Mouse (Mus musculus): ENCODE data around the gene Cldn34c3.
"Not testable (repeated sequence)": the region's sequence is repeated elsewhere in the genome, so short reads cannot be mapped to it uniquely, and the experiment has no call there.

Cldn34c3 gene

DNA sequence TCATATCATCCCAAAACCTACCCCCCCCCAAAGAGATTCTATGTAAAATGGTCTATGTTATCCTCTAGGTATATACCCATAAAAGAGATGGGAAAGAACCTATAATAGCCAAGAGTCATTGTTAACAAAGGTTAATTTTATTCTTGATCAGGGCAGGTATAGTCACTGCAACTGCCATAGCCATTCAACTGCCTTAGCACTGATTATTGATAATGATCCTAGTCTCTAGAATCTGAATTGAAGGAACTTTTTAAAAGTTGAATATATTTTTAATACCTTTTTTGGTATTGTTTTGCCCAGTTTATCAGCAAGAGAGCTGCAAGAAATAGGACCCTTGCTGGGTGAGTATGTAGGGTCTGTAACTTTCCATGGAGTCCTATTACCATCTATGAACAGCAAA, at the start of gene Cldn34c3:
Cldn34c3 (plus strand) TSS at position 301 of the 400 bp plus-strand sequence.
- not testable (repeated sequence) for DNase-seq (ENCODE audit: low spot score in 2 of 2)
